Mouse (Mus musculus): Measurements from ENCODE around the gene Sdhaf4. TPM values are rescaled to one million over a fixed set of nuclear protein-coding genes. Genes with fewer than 3 reads are reported as not detected.

The Sdhaf4 gene
- polyA plus RNA-seq, 1 experiment, result 31.0 TPM

DNA sequence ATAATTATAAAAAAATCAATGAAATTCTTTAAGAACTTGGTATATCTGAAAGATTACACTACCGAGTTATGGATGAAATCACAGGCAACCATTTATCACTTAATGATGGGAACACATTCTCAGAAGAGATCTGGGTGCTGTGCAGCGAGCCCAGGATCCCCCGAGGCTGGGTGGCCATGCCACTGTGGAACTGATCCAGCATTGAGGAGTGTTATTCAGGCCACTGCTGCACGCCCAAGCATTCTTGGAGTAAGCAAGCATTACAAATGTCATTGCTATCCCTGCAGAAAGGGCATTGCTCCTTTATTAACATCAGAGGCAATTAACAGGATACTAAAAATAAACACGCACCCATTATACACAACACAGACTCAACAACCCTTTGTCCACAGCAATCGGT, 5.4 kb upstream of the Sdhaf4 start:
- H3K4me3 ChIP-seq (ENCODE audit: insufficient read depth, poor library complexity, severe bottlenecking), result no peak overlapping the region
- no peaks in the 10 kb centered on the region for H3K79me3 ChIP-seq (ENCODE audit: low read depth)
- H3K36me3 ChIP-seq (ENCODE audit: control insufficient read depth, insufficient read depth), result no peaks in the 10 kb centered on the region
- no peaks in the 10 kb centered on the region for H3K79me2 ChIP-seq (ENCODE audit: control insufficient read depth, insufficient read depth)
- TF ChIP-seq MYOG (IDR thresholded peaks at IDR 0.05; ENCODE audit: control insufficient read depth, extremely low read depth, insufficient read length) (no peak), CTCF (IDR thresholded peaks at IDR 0.05; ENCODE audit: control insufficient read depth, insufficient read depth, insufficient read length) (no peak)
- no peak overlapping the region for H3ac ChIP-seq (ENCODE audit: control insufficient read depth, insufficient read length, low read depth)
- no peaks in the 10 kb centered on the region for H3K27me3 ChIP-seq (ENCODE audit: control insufficient read depth, insufficient read depth, insufficient read length)

GRCm38 (mm10) chr1:24010016-24010415, 4.6 kb upstream of the Sdhaf4 start:
- Histone ChIP-seq H3ac (ENCODE audit: control insufficient read depth, insufficient read length, low read depth) (no peak overlapping the region), H3K79me3 (ENCODE audit: low read depth) (no peaks in the 10 kb centered on the region), H3K4me3 (ENCODE audit: insufficient read depth, poor library complexity, severe bottlenecking) (no peak overlapping the region), H3K36me3 (ENCODE audit: control insufficient read depth, insufficient read depth) (no peaks in the 10 kb centered on the region), H3K79me2 (ENCODE audit: control insufficient read depth, insufficient read depth) (no peaks in the 10 kb centered on the region), H3K27me3 (ENCODE audit: control insufficient read depth, insufficient read depth, insufficient read length) (no peaks in the 10 kb centered on the region)
- TF ChIP-seq MYOD1 (IDR thresholded peaks at IDR 0.05; ENCODE audit: control insufficient read depth, insufficient read length, low read depth) (no peak), MAX (IDR thresholded peaks at IDR 0.05) (no peak), CEBPB (IDR thresholded peaks at IDR 0.05; ENCODE audit: low read depth) (no peak), MYOG (IDR thresholded peaks at IDR 0.05; ENCODE audit: control insufficient read depth, extremely low read depth, insufficient read length) (no peak), FOSL1 (IDR thresholded peaks at IDR 0.05; ENCODE audit: insufficient read depth, low read length, poor library complexity, severe bottlenecking) (no peak), USF1 (IDR thresholded peaks at IDR 0.05; ENCODE audit: low read depth) (no peak), CTCF (IDR thresholded peaks at IDR 0.05; ENCODE audit: control insufficient read depth, insufficient read depth, insufficient read length) (no peak)

DNA sequence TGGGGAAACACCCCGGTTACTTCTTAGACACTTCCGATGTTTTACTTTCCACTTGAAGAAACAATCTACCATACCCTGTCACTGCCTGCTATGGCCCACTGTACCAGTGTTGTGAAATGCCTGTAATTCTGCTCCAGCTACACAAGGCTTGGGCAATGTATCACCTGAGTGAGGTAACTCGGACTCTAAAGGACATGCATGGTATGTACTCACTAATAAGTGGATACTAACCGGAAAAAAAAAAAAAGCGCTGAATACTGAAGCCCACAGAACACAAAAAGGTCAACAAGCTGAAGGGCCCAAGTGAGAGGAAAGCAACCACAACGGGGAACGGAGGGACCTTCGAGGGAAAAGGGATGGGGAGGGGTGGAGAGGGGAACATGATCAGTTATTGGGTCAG, 2.2 kb upstream of the Sdhaf4 start:
- H3K79me2 ChIP-seq (ENCODE audit: control insufficient read depth, insufficient read depth), result no peaks in the 10 kb centered on the region
- TF ChIP-seq MAX (IDR thresholded peaks at IDR 0.05), result no peak
- no peak for TF ChIP-seq USF1 (IDR thresholded peaks at IDR 0.05; ENCODE audit: low read depth)
- no peak for TF ChIP-seq CEBPB (IDR thresholded peaks at IDR 0.05; ENCODE audit: low read depth)
- no peak for TF ChIP-seq MYOD1 (IDR thresholded peaks at IDR 0.05; ENCODE audit: control insufficient read depth, insufficient read length, low read depth)
- TF ChIP-seq MYOG (IDR thresholded peaks at IDR 0.05; ENCODE audit: control insufficient read depth, extremely low read depth, insufficient read length), result no peak
- TF ChIP-seq FOSL1 (IDR thresholded peaks at IDR 0.05; ENCODE audit: insufficient read depth, low read length, poor library complexity, severe bottlenecking), result no peak
- H3K79me3 ChIP-seq (ENCODE audit: low read depth), result no peaks in the 10 kb centered on the region
- H3ac ChIP-seq (ENCODE audit: control insufficient read depth, insufficient read length, low read depth), result no peak overlapping the region
- no peaks in the 10 kb centered on the region for H3K36me3 ChIP-seq (ENCODE audit: control insufficient read depth, insufficient read depth)
- no peak overlapping the region for H3K4me3 ChIP-seq (ENCODE audit: insufficient read depth, poor library complexity, severe bottlenecking)
- H3K27me3 ChIP-seq (ENCODE audit: control insufficient read depth, insufficient read depth, insufficient read length), result no peaks in the 10 kb centered on the region

GRCm38 (mm10) chr1:23999318-23999717, 6.1 kb downstream of the Sdhaf4 start:
- no peaks in the 10 kb centered on the region for H3K79me2 ChIP-seq (ENCODE audit: control insufficient read depth, insufficient read depth)
- no peaks in the 10 kb centered on the region for H3K36me3 ChIP-seq (ENCODE audit: control insufficient read depth, insufficient read depth)
- H3K79me3 ChIP-seq (ENCODE audit: low read depth), result no peaks in the 10 kb centered on the region
- H3ac ChIP-seq (ENCODE audit: control insufficient read depth, insufficient read length, low read depth), result no peak overlapping the region
- no peaks in the 10 kb centered on the region for H3K27me3 ChIP-seq (ENCODE audit: control insufficient read depth, insufficient read depth, insufficient read length)
- no peak overlapping the region for H3K4me3 ChIP-seq (ENCODE audit: insufficient read depth, poor library complexity, severe bottlenecking)
- no peak for TF ChIP-seq FOSL1 (IDR thresholded peaks at IDR 0.05; ENCODE audit: insufficient read depth, low read length, poor library complexity, severe bottlenecking)
- TF ChIP-seq MYOG (IDR thresholded peaks at IDR 0.05; ENCODE audit: control insufficient read depth, extremely low read depth, insufficient read length), result no peak
- no peak for TF ChIP-seq CEBPB (IDR thresholded peaks at IDR 0.05; ENCODE audit: low read depth)
- no peak for TF ChIP-seq CTCF (IDR thresholded peaks at IDR 0.05; ENCODE audit: control insufficient read depth, insufficient read depth, insufficient read length)
- no peak for TF ChIP-seq USF1 (IDR thresholded peaks at IDR 0.05; ENCODE audit: low read depth)
- no peak for TF ChIP-seq MAX (IDR thresholded peaks at IDR 0.05)
- no peak for TF ChIP-seq MYOD1 (IDR thresholded peaks at IDR 0.05; ENCODE audit: control insufficient read depth, insufficient read length, low read depth)

DNA sequence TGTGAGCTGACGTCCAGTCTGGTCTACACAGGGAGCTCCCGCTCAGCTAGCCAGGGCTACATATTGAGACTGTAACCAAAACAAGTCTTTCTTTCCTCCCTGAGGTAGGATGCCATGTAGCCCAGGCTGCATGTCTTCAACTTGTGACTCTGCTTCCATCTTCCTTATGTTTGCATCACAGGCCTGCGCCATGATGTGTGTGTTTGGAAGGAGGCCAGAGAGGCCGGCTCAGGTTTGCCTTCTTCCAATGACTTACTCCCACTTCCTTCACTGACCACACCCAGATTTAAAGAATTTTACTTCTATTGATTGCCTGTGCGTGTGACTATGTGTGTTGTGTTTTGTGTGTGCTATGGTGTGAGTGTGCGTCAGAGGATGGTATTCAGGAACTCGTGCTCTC, 6.6 kb downstream of the Sdhaf4 start:
- Histone ChIP-seq H3K79me2 (ENCODE audit: control insufficient read depth, insufficient read depth) (no peaks in the 10 kb centered on the region), H3K4me3 (ENCODE audit: insufficient read depth, poor library complexity, severe bottlenecking) (no peak overlapping the region), H3ac (ENCODE audit: control insufficient read depth, insufficient read length, low read depth) (no peak overlapping the region), H3K36me3 (ENCODE audit: control insufficient read depth, insufficient read depth) (no peaks in the 10 kb centered on the region), H3K27me3 (ENCODE audit: control insufficient read depth, insufficient read depth, insufficient read length) (no peaks in the 10 kb centered on the region), H3K79me3 (ENCODE audit: low read depth) (no peaks in the 10 kb centered on the region)
- TF ChIP-seq CTCF (IDR thresholded peaks at IDR 0.05; ENCODE audit: control insufficient read depth, insufficient read depth, insufficient read length) (no peak), MYOD1 (IDR thresholded peaks at IDR 0.05; ENCODE audit: control insufficient read depth, insufficient read length, low read depth) (no peak), MYOG (IDR thresholded peaks at IDR 0.05; ENCODE audit: control insufficient read depth, extremely low read depth, insufficient read length) (no peak), FOSL1 (IDR thresholded peaks at IDR 0.05; ENCODE audit: insufficient read depth, low read length, poor library complexity, severe bottlenecking) (no peak), USF1 (IDR thresholded peaks at IDR 0.05; ENCODE audit: low read depth) (no peak), CEBPB (IDR thresholded peaks at IDR 0.05; ENCODE audit: low read depth) (no peak), MAX (IDR thresholded peaks at IDR 0.05) (no peak)

GRCm38 (mm10) chr1:23998120-23998810, 7.2 kb downstream of the Sdhaf4 start:
- no peak for TF ChIP-seq MYOD1 (IDR thresholded peaks at IDR 0.05; ENCODE audit: control insufficient read depth, insufficient read length, low read depth)
- no peak for TF ChIP-seq MAX (IDR thresholded peaks at IDR 0.05)
- H3K79me2 ChIP-seq (ENCODE audit: control insufficient read depth, insufficient read depth), result no peaks in the 10 kb centered on the region
- no peak overlapping the region for H3K4me3 ChIP-seq (ENCODE audit: insufficient read depth, poor library complexity, severe bottlenecking)
- no peak overlapping the region for H3ac ChIP-seq (ENCODE audit: control insufficient read depth, insufficient read length, low read depth)
- H3K79me3 ChIP-seq (ENCODE audit: low read depth), result no peaks in the 10 kb centered on the region
- no peaks in the 10 kb centered on the region for H3K27me3 ChIP-seq (ENCODE audit: control insufficient read depth, insufficient read depth, insufficient read length)
- no peaks in the 10 kb centered on the region for H3K36me3 ChIP-seq (ENCODE audit: control insufficient read depth, insufficient read depth)

All from C2C12 (cell line).